Mouse (Mus musculus) forebrain, embryonic 16.5 days (tissue): ENCODE data around the gene Dock4. TPM values are rescaled to one million over a fixed set of nuclear protein-coding genes. Genes with fewer than 3 reads are reported as not detected.

Source experiments
- ATAC-seq: fragments of 200-750 bp; cut with Nextera tagmentation; 2 replicates; pipeline ENCODE4 v1.8.0; 2017; ENCODE audit warnings: mild to moderate bottlenecking, moderate library complexity
- H3K27ac ChIP-seq: fragments of 300-500 bp; sonication (generic); 2 replicates; pipeline ENCODE4 v1.5.1; 2014; ENCODE audit warnings: low read length, control low read depth
- H3K27me3 ChIP-seq: fragments of 300-500 bp; sonication (generic); replicated peaks from 2 replicates; pipeline ENCODE4 v1.6.1; 2014; ENCODE audit warnings: low read length; ENCODE audit not compliant: control insufficient read depth, insufficient read depth
- H3K36me3 ChIP-seq: fragments of 300-500 bp; sonication (generic); 2 replicates; pipeline ENCODE4 v1.6.1; 2014; ENCODE audit not compliant: control insufficient read depth, insufficient read depth
- H3K4me1 ChIP-seq: fragments of 300-500 bp; sonication (generic); replicated peaks from 2 replicates; pipeline ENCODE4 v1.6.1; 2014; ENCODE audit warnings: low read length; ENCODE audit not compliant: control insufficient read depth, insufficient read depth
- H3K4me2 ChIP-seq: fragments of 300-500 bp; sonication (generic); 2 replicates; pipeline ENCODE4 v1.6.1; 2014; ENCODE audit warnings: mild to moderate bottlenecking, low read length, control low read depth
- H3K4me3 ChIP-seq: fragments of 300-500 bp; sonication (generic); replicated peaks from 2 replicates; pipeline ENCODE4 v1.5.1; 2014; ENCODE audit warnings: mild to moderate bottlenecking, low read length, control low read depth
- H3K9ac ChIP-seq: fragments of 300-500 bp; sonication (generic); replicated peaks from 2 replicates; pipeline ENCODE4 v1.6.1; 2014; ENCODE audit warnings: low read depth, low read length, control low read depth
- H3K9me3 ChIP-seq: fragments of 300-500 bp; sonication (generic); 2 replicates; pipeline ENCODE4 v1.6.1; 2016; ENCODE audit warnings: low read length; ENCODE audit not compliant: control insufficient read depth
- WGBS: fragments of 180-500 bp; shearing (Covaris S2); extraction: QIAGEN DNeasy Blood & Tissue Kit; methylation state at CpG from one replicate; pipeline ENCODE4 v1.1.7; 2014; 5-methylcytosine and 5-hydroxymethylcytosine counted together
- polyA plus RNA-seq: library from polyadenylated mRNA; unstranded; fragments of >200 nt; fragmentation: Nextera tagmentation; extraction: Ambion mirVana; gene quantifications from 2 replicates; pipeline ENCODE4 v1.2.1, GENCODE M21; 2015

Gene Dock4
- polyA plus RNA-seq, 1 experiment from 2014 or later = 41.6 TPM

GRCm38 (mm10) chr12:40594161-40594560 lies 148.4 kb downstream of the Dock4 start:
- no peak overlapping the region for H3K27ac ChIP-seq
- no peak overlapping the region for H3K9ac ChIP-seq
- WGBS = 82% methylated on average over 4 of the region's 4 CpGs
- H3K36me3 ChIP-seq = no peaks in the 10 kb centered on the region
- no peak overlapping the region for H3K4me2 ChIP-seq
- no peaks in the 10 kb centered on the region for H3K27me3 ChIP-seq
- H3K4me3 ChIP-seq = no peak overlapping the region
- H3K4me1 ChIP-seq = no peaks in the 10 kb centered on the region
- no peaks in the 10 kb centered on the region for H3K9me3 ChIP-seq
- no peak for ATAC-seq

GRCm38 (mm10) chr12:40595440-40595839 lies 149.7 kb downstream of the Dock4 start:
- H3K9me3 ChIP-seq = no peaks in the 10 kb centered on the region
- no peaks in the 10 kb centered on the region for H3K4me1 ChIP-seq
- no peak overlapping the region for H3K4me2 ChIP-seq
- no peaks in the 10 kb centered on the region for H3K27me3 ChIP-seq
- H3K36me3 ChIP-seq = no peaks in the 10 kb centered on the region
- ATAC-seq = no peak
- H3K9ac ChIP-seq = no peak overlapping the region
- 87% methylated on average over 6 of the region's 6 CpGs for WGBS
- H3K4me3 ChIP-seq = no peak overlapping the region
- no peak overlapping the region for H3K27ac ChIP-seq

GRCm38 (mm10) chr12:40596020-40596419 lies 150.3 kb downstream of the Dock4 start:
- ATAC-seq = no peak
- Histone ChIP-seq H3K27me3 (no peaks in the 10 kb centered on the region), H3K4me2 (no peak overlapping the region), H3K4me3 (no peak overlapping the region), H3K9me3 (no peaks in the 10 kb centered on the region), H3K4me1 (no peaks in the 10 kb centered on the region), H3K9ac (no peak overlapping the region), H3K27ac (no peak overlapping the region), H3K36me3 (no peaks in the 10 kb centered on the region)
- WGBS = 89% methylated on average over 7 of the region's 7 CpGs

GRCm38 (mm10) chr12:40596441-40596840 lies 150.7 kb downstream of the Dock4 start:
- ATAC-seq = no peak
- no peak overlapping the region for H3K27ac ChIP-seq
- no peak overlapping the region for H3K9ac ChIP-seq
- WGBS = 95% methylated on average over 6 of the region's 6 CpGs
- H3K27me3 ChIP-seq = no peaks in the 10 kb centered on the region
- no peaks in the 10 kb centered on the region for H3K9me3 ChIP-seq
- no peaks in the 10 kb centered on the region for H3K36me3 ChIP-seq
- no peak overlapping the region for H3K4me3 ChIP-seq
- H3K4me2 ChIP-seq = no peak overlapping the region
- no peaks in the 10 kb centered on the region for H3K4me1 ChIP-seq

GRCm38 (mm10) chr12:40599952-40600351 lies 154.2 kb downstream of the Dock4 start:
- WGBS = 41% methylated on average over 2 of the region's 2 CpGs
- no peak for ATAC-seq

GRCm38 (mm10) chr12:40605565-40605964 lies 159.8 kb downstream of the Dock4 start:
- 88% methylated on average over 4 of the region's 4 CpGs for WGBS
- H3K4me2 ChIP-seq = no peak overlapping the region
- no peaks in the 10 kb centered on the region for H3K4me1 ChIP-seq
- H3K36me3 ChIP-seq = no peaks in the 10 kb centered on the region
- no peak overlapping the region for H3K27ac ChIP-seq
- H3K4me3 ChIP-seq = no peak overlapping the region
- H3K9me3 ChIP-seq = no peaks in the 10 kb centered on the region
- no peaks in the 10 kb centered on the region for H3K27me3 ChIP-seq
- no peak for ATAC-seq
- no peak overlapping the region for H3K9ac ChIP-seq

More at GRCm38 (mm10) chr12:40599952-40600351, 154.2 kb downstream of the Dock4 start:
- Histone ChIP-seq H3K27ac (no peak overlapping the region), H3K9ac (no peak overlapping the region), H3K9me3 (no peaks in the 10 kb centered on the region), H3K27me3 (no peaks in the 10 kb centered on the region), H3K4me2 (no peak overlapping the region), H3K36me3 (no peaks in the 10 kb centered on the region), H3K4me3 (no peak overlapping the region), H3K4me1 (no peaks in the 10 kb centered on the region)

- H3K9me3 ChIP-seq = no peaks in the 10 kb centered on the region
- no peak overlapping the region for H3K4me3 ChIP-seq
- no peak overlapping the region for H3K9ac ChIP-seq
- H3K4me2 ChIP-seq = no peak overlapping the region
- no peaks in the 10 kb centered on the region for H3K27me3 ChIP-seq
- peak; percentile 45; the same call in 1 of the 2 replicates for ATAC-seq
- no peaks in the 10 kb centered on the region for H3K4me1 ChIP-seq
- H3K27ac ChIP-seq = no peak overlapping the region
- H3K36me3 ChIP-seq = peaks cover 3% of the 10 kb centered on the region; the same call in 1 of the 2 replicates
Observed at GRCm38 (mm10) chr12:40622926-40623325, 177.2 kb downstream of the Dock4 start.

- H3K9ac ChIP-seq = no peak overlapping the region
- no peak overlapping the region for H3K4me3 ChIP-seq
- H3K9me3 ChIP-seq = no peaks in the 10 kb centered on the region
- H3K36me3 ChIP-seq = peaks cover 3% of the 10 kb centered on the region; the same call in 1 of the 2 replicates
- H3K4me2 ChIP-seq = no peak overlapping the region
- WGBS = 100% methylated on average over 1 of the region's 1 CpGs
- H3K4me1 ChIP-seq = no peaks in the 10 kb centered on the region
- ATAC-seq = no peak
- no peak overlapping the region for H3K27ac ChIP-seq
- no peaks in the 10 kb centered on the region for H3K27me3 ChIP-seq
Observed at GRCm38 (mm10) chr12:40626521-40626920, 180.8 kb downstream of the Dock4 start.

GRCm38 (mm10) chr12:40633242-40633641 lies 187.5 kb downstream of the Dock4 start:
- Histone ChIP-seq H3K9ac (no peak overlapping the region), H3K27ac (no peak overlapping the region), H3K4me1 (no peaks in the 10 kb centered on the region), H3K27me3 (no peaks in the 10 kb centered on the region), H3K4me3 (no peak overlapping the region), H3K36me3 (no peaks in the 10 kb centered on the region; the same call in 1 of the 2 replicates), H3K4me2 (no peak overlapping the region), H3K9me3 (no peaks in the 10 kb centered on the region)
- 97% methylated on average over 2 of the region's 2 CpGs for WGBS
- no peak for ATAC-seq

- no peaks in the 10 kb centered on the region for H3K4me1 ChIP-seq
- 84% methylated on average over 7 of the region's 7 CpGs for WGBS
- no peak overlapping the region for H3K27ac ChIP-seq
- H3K9ac ChIP-seq = no peak overlapping the region
- H3K36me3 ChIP-seq = no peaks in the 10 kb centered on the region; the same call in 1 of the 2 replicates
- no peaks in the 10 kb centered on the region for H3K27me3 ChIP-seq
- no peak overlapping the region for H3K4me2 ChIP-seq
- no peak overlapping the region for H3K4me3 ChIP-seq
- H3K9me3 ChIP-seq = no peaks in the 10 kb centered on the region
- no peak for ATAC-seq
Observed at GRCm38 (mm10) chr12:40634169-40634568, 188.4 kb downstream of the Dock4 start.
